Mouse (Mus musculus) kidney, adult 2 months (tissue): ENCODE data around the gene Scrt2.

Experiments
- CTCF ChIP-seq: fragments of 200-500 bp; conservative IDR thresholded peaks from 2 replicates; pipeline ENCODE4 v1.5.1; 2011; ENCODE audit warnings: low read depth, mild to moderate bottlenecking, control low read depth, low read length, moderate library complexity, mixed read lengths; ENCODE audit not compliant: insufficient read depth, insufficient read length
- POLR2A ChIP-seq: fragments of 200-500 bp; IDR thresholded peaks from one replicate; pipeline ENCODE4 v1.6.1; 2011; ENCODE audit warnings: low read depth, low read length, control low read depth

- TF ChIP-seq POLR2A (no peak), CTCF (no peak)
These were observed 41.2 kb upstream of the Scrt2 start for GRCm38 (mm10) chr2:152040101-152040500.
